Mouse (Mus musculus) cerebellum, postnatal 14 days (tissue): ENCODE results near the gene Gm10300.

ENCODE experiments used
- DNase-seq, 2 experiments: peaks; one replicate each; pipeline ENCODE4 v3.0.0; 2021; ENCODE audit warnings: mixed read lengths in 2 of 2

Gm10300 gene

DNA sequence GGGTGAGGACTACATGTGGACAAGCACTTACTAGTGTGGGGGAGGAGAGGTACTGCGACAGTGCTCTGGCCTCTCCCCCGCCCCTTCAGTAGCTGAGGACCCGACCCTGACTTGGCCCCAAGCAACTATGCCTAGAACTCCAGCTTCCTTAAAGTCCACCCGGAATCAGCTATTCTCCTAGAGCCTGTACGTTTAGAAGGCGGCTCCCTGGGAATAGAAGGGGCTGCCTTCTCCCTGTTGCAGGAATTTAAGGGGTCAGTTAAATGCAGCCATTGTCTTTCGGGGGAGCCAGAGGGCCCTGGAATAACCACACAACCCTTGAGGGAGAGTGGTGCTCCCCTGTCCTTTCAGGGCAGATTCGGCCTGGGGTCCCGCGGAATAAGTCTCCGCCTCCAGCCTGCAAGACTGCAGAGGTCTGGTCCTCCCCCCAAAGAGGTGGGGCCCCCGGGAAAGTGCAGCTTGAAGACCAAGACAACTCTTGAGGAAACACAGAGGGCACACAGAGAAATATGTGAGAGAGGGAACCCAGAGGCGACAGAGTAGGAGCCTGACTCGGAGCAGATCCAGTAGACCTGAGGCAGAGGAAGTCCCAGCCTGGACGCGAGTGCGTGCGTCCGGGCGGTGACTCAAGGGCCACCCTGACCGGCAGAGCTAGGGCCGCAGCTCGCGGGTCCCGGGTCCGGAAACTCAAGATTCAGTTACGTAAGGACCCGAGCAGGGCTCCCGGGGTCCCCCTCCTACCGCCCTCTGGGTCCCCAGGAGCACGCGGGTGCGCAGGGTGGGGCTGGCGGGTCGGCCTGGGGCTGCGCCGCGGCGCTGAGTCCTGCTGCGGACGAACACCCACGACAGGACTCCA is at the start of gene Gm10300:
Gm10300 (plus strand) TSS at position 621 of the 856 bp plus-strand sequence.
- peak in 1 of 2 experiments; percentile 41 for DNase-seq

DNA sequence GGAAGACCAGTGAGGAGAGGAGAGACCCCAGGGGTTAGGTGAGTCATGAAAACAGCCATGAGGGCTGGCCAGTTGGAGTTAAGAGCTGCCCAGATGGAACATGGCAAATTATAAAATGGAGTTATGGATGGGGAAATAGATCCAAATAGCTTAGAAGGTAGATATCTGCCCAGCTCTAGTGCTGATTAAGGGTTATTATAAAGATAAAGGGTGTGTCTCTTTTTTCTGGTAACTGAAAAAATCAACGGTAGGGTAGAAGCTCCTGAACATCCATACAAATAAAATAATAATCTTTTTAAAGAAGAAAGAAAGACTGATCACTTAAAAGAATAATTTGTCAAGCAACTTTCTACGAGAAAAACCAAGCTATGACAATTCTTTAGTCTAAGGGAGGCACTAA is 49.2 kb upstream of the Gm10300 start:
- no peak for DNase-seq

DNA sequence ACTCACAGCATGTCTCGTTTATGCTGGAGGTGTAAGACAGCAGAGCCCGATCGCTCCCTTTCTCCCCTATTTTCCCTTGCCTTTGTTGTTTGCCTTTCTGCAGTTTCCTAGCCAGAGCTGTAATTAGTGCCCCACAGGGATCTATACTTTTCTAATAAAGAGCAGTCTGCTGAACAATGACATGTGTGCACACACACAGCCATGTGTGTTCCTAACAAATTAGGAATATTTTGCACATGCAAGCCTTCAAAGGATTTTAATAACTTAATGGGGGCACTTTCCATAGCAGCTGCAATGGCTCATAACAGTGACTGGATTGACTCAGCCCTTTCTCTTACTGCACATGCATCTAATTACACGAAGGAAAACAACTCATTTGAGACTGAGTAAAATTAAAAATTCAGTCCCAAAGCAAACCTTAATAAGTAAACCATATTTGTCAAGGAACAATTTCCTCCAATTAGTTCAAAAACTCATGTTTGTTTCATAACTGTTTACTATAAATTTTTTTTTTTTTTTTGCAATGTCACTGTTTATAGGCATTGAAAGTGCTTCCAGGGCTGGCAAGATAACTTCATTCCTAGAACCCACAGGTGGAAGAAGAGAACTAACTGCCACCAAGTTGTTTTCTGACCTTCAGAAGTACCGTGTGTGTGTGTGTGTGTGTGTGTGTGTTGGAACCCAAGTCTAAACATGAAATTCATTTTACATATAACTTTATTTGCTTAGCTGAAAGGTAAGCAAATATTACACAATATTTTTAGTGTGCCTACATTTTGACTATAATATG is 48.6 kb upstream of the Gm10300 start:
- DNase-seq = no peak

DNA sequence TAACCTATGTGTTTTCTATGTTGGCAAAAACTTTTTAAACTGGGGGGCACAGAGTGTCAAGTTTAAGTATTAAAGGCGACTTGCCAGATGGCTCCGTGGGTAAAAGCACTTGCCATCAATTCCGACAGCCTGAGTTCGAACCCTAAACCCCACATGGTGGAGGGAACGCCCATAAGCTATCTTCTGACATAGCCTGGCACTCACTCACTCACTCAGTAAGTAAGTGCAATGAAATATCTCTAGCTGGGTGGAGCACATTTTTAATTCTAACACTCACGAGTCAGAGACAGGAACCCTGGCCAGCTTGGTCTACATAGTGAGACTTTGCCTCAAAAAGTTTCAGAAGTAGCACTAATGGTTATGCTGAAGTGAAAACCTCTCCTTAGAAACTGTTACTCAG is 47.3 kb upstream of the Gm10300 start:
- no peak for DNase-seq

DNA sequence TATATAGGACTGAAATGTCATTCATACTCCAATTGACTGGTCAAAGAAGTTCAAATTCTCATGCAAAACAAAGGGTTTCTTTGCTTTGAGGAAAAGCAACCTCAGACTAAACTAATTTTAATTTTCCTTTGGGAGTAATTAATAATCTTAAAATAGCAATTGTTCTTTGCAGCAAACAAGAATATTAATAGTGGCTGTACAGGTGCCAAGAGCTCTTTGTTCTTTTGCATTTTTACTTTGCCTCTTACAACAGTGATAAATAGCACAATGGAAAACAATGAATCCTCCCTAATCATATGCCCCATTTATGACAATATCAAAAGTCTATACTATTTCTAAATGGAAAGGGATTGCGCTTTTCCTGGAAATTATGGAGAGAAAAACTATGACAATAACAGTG is 46.7 kb upstream of the Gm10300 start:
- DNase-seq = no peak

DNA sequence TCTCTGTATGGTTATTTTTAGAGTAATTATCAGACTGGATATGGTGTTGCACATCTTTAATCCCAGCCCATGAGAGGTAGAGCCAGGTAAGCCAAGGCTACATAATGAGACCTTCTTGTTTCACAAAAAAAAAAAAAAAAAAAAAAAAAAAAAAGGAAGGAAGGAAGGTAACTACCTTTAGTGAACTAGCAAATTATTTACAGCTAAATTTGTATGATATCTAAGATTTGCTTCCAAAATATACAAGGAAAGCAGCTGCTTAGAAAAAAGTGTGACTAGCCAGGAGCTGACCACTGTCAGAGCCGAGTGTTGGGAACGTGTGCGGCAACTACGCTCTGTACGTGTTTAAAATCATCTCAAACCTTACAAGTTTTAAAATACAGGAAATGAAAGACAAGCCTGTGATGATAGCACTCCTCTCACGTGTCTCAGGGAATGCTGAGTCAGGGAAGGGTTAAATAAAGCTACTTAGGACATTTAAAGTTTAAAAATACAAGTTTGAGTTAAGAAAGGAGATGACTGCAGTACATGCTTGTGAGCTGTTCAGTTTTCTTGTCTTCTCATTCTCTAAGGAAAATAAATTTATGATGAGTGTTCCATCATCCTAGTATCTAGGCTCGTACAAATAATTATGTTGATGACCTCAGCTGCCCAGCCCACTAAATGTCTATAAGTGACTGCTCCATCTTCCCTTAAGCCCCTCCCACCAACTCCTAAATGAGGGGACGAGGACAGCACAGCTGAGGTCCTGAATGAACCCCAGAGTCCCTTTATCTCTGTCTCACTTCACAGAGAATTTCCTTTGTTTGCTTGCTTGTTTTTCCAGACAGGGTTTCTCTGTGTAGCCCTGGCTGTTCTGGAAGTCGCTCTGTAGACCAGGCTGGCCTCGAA is 44.4 kb upstream of the Gm10300 start:
- no peak for DNase-seq

DNA sequence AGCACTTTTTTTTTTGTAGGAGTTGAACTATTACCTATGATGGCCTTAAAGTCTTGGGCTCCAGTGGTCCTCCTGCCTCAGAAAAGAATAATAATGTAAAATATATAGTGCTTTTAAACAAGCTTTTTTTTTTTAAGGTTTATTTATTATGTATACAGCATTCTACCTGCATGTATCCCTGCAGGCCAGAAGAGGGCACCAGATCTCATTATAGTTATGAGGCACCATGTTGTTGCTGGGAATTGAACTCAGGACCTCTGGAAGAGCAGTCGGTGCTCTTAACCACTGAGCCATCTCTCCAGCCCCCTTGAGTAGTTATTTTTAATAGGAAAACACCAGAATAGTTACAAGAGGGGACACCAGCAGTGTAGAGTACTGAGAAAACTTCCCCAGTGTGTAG is 41.3 kb upstream of the Gm10300 start:
- DNase-seq = no peak

DNA sequence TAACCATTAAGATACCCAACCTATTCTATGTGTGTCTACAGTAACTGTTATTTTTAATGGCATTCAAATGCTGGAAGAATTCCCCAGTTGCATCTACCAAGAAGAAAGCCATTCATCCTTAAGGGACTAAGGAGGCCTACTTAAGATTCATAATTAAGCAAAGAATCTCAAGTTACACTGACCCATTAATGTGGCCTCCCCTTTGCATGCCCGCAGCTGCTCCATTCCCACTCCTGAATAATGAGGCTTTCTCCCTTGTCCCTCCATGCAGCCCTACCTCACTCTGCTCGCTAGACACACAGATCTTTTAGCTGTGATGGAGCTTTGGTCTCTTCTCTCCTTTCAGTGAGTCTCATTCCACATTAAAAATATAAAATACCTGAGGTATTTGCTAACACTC is 40.3 kb upstream of the Gm10300 start:
- DNase-seq = no peak

DNA sequence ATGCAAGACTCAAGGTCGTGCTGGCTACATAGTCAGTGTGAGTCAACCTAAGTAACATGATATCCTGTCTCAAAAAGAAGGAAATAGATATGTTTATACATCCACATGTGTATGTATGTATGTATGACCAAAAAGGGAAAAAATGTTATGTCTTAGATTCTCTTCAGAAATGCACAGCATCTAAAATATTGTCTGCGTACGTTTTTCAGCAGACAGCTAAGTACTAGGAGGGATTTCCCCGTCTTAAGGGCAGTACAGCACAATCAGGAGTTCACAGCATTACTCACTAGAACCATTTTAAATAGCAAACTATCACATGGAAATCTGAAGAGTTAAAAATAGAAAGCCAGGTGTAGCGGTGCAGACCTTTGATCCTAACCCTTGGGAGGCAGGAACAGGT is 37.4 kb upstream of the Gm10300 start:
- DNase-seq = no peak

DNA sequence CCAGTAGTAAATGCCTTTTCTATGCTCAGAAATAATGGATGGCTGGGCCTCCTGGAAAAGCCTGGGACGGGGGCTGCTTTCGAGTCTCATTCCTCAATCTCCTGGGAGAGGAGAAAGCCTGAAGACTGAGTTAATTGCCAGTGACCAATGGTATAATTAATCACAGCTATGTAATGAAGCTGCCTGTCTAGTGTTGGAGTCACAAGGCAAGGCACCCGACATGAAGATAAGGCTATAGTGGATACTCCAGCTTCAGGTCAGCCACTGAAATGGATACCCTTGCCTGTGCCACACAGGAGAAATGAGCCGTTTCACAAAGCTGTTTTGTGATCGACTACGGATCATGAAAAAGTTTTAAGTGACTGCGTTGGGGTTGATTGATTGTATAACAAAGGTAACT is 36.5 kb upstream of the Gm10300 start:
- DNase-seq = no peak

DNA sequence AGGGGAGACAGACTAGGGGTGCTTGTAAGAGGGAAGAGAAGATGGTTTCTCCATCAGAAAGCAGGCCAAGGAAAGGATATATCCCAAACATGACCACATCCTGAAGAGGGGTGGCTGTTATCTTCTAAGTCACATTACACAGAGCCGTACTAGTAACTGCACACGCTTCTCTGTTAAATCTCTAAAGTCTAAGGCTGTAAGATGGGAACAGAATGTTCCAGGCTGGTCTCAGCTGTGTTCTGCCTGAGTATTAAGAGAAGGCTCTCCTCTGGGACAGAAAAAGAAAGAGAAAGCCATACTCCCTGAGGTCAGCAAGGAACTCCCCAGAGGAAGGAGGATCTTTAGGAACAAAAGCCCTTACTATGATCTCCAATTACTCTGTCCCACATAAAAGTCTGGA is 35.7 kb upstream of the Gm10300 start:
- no peak for DNase-seq

DNA sequence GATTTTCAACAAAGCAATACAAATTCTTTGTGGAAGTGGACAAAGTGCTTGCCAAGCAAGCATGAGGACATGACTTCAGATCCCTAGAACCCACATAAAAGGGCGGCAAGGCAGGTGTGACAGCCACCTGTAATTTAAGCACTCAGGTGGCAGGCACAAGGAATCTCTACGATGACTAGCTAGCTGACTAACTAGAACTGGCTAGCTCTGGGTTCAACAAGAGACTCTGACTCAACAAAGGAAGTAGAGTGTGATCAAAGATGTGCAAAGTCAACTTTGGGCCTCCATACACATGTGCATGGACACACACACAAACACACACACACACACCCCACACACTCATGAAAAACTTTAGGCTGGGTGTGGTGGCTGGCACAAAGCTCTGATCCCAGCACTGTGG is 35.0 kb upstream of the Gm10300 start:
- DNase-seq = no peak

DNA sequence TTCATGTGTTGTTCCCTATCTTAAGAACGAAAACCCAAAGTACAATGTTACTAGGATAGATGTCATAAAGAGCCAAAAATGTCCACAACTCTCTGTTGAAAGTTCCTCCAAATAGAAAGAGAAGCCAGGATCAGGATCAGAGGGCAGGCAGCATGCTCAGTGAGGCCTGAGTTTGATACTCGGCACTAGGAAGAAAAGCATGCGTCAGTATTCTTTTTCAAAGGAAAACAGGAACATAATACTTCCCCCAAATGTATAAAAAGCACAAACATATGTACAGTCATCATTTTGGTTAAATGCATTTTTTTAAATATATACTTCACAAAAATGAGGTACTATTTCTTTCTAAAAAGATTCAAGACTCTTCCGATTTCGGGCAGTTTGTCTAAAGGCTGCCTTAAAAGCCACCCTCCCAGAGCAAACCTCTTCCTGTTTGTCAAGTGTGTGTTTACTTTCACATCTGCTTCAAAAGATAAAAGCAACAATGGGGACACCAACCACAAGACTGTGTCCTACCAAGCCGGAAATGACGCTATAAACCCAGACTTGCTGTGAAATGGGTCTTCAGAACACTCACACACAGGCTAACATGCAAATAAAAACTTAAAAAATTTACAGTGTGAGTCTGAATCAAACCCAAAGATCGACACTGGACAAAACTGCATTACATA is 34.4 kb upstream of the Gm10300 start:
- no peak for DNase-seq

DNA sequence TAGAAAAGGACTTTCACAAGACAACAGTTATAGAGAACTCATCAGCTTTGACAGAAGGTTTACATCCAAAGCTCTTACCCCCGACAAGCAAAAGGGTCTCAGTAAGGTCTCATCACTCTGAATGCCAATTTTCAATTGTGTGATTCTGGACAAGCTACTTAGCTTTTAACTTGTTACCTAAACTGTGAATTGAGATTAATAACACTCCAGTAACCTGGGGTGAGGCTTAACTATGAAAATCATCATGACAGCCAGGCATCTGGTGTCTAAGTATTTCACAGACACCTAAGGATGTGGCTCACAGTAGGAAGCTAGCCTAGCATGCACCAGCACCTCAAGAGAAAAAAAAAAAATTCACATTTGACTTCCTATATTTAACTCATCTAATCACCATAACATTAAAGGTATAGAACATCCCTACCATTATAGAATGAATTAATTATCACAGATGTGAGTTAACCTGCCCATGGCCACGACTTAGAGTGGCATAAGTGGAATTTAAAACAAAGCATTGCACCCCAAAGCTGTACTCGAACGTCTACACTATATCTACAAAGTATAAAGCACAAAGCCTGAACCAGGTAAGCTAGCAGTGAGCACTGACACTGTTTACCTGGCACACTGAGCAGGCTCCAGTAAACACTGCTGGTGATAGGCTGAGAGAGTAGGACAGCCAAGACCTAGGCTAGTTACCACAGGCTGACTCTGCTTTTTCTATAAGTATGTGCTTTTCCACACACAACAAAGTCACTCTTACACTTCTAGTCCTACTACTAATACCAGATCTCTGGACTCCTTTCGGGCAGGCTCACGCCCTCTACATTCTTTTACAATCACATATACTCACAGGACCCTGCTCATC is 32.8 kb upstream of the Gm10300 start:
- DNase-seq = no peak

DNA sequence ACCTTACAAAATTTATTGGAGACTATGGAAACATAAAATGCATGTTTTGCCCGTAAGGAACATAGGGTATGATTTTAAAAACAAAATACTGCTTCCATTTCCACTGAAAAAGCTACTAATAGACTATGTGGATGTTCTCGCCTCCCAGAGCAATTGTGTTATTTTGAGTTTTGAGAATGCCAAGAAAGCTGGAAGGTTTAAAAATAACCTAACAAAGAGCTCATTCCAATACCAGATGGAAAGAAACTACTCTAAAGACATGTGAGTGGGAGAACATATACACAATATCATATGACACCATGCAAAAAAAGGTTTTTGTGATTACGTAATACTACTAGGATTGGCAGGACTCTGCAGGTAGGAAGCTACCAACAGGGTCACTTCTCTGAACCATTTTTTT is 30.8 kb upstream of the Gm10300 start:
- no peak for DNase-seq

DNA sequence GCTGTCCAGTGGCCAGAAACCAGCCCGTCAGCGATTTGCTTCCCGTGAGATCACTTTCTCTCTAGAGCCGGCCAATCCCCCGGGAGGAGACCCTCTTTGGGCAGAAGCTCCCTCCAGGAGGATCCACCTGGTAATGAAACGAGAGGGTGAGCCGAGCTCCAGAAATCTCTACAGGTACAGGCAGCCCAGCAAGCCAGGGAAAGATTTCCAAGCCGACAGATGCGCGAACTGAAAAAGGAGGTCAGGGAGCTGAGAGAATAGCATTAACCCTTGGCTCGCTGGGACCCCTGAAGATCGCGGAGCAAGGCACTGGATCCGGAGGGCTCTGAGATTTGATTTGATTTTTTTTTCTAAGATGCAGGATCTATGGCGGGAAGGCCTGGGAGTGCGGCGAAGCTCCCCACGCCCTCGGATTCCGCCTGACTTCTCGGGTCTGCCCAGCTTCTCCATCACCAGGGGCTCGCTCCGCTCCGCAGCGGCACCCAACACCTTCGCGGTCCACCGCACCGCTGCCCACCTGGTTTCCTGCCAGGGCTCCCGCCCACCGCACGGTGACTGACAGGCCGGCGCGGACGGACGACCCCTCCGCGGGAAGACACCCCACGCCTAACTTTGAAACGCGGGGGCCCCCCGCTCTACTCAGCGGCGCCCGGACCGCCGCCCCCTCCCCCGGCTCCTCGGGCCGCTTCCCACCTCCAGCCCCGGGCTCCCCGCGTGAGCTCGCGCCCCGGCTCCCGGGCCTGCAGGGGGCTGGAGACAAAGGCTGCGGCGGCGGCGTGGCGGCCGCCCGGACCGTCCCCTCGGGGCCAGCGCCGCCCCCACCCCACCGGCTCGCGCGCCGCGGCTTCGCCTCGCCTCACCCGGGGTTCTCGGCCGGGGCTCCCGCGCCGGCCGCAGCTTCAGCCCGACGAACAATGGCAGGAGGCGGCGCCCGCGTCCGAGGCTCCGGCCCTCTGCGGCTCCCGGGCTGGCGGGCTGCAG is 26.2 kb upstream of the Gm10300 start:
- peak; percentile 81 to 85 for DNase-seq

DNA sequence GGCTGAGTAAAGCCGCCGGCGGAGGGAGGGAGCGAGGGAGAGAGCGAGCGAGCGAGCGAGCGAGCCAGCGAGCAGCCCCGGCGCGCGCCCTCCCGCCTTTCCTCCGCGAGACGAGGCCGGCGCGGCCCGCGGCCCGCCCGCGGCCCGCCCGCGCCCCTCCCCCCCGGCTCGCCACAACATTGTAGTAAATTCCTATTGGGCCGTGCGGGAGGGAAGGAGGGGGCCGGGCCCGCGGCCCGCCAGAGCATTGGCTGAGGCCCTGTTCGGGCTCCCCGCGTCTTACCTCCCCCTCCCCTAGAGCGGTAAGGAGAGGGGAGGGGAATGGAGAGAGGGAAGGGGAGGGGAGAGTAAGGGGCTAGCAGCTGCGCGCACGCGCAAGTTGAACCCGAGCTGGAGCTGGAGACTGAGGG is 25.5 kb upstream of the Gm10300 start:
- peak; percentile 94 to 95 for DNase-seq

DNA sequence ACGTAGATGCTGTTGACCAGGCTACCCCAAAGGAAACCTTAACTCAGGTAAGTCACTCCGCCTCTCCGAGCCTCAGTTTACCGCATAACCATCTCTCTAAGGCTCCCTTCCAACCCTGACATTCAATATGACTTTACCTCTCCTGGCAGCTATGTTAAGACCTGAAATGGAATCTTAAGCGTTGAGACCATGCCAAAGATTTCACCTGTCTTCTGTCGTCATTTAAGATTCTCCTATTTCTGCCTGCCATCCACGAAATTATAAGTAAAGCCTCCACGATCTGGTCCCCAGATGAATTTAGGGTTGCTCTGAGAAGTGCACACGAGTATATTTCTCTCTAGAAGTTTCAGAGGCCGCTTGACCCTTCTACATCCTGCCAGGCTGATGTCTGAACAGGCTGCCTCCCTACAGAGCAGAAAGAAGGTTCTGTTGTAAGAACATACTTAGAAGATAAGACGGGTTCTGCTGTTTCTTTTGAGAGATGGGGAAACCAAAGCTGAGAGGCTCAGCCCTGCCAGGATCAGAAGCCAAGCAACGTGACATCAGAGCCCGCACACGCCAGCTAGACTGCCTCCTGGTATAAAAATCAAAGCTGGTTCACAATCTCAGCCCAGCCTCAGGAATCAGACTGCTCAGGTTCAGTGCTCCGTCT is 24.8 kb upstream of the Gm10300 start:
- peak; percentile 68 to 73 for DNase-seq
